Mouse (Mus musculus) hindbrain, embryonic 11.5 days (tissue): ENCODE results near the gene Dsn1. TPM values are rescaled to one million over a fixed set of nuclear protein-coding genes. Genes with fewer than 3 reads are reported as not detected.

Source experiments
- ATAC-seq: fragments of 200-750 bp; cut with Nextera tagmentation; 2 replicates; pipeline ENCODE4 v1.8.0; 2017; ENCODE audit warnings: mild to moderate bottlenecking, moderate TSS enrichment, moderate library complexity; ENCODE audit not compliant: low FRiP score
- DNase-seq: peaks from one replicate; pipeline ENCODE4 v3.0.0-alpha.2; 2015; ENCODE audit warnings: low spot score
- H3K27ac ChIP-seq: fragments of 300-500 bp; sonication (generic); 2 replicates; pipeline ENCODE4 v1.5.1; 2014; ENCODE audit warnings: mild to moderate bottlenecking, low read depth, low read length
- H3K27me3 ChIP-seq: fragments of 300-500 bp; sonication (generic); 2 replicates; pipeline ENCODE4 v1.6.1; 2014; ENCODE audit warnings: mild to moderate bottlenecking, low read length, moderate library complexity, mixed read lengths; ENCODE audit not compliant: control insufficient read depth, insufficient read depth
- H3K36me3 ChIP-seq: fragments of 300-500 bp; sonication (generic); 2 replicates; pipeline ENCODE4 v1.6.1; 2014; ENCODE audit warnings: mild to moderate bottlenecking, low read length, moderate library complexity, mixed read lengths; ENCODE audit not compliant: control insufficient read depth, insufficient read depth
- H3K4me1 ChIP-seq: fragments of 300-500 bp; sonication (generic); replicated peaks from 2 replicates; pipeline ENCODE4 v1.6.1; 2014; ENCODE audit warnings: low read length, mixed read lengths; ENCODE audit not compliant: control insufficient read depth, insufficient read depth
- H3K4me2 ChIP-seq: fragments of 300-500 bp; sonication (generic); replicated peaks from 2 replicates; pipeline ENCODE4 v1.6.1; 2014; ENCODE audit warnings: mild to moderate bottlenecking, low read depth, low read length
- H3K4me3 ChIP-seq: fragments of 300-500 bp; sonication (generic); 2 replicates; pipeline ENCODE4 v1.5.1; 2014; ENCODE audit warnings: low read depth, low read length
- H3K9ac ChIP-seq: fragments of 300-500 bp; sonication (generic); 2 replicates; pipeline ENCODE4 v1.6.1; 2014; ENCODE audit warnings: low read depth, low read length
- H3K9me3 ChIP-seq: fragments of 300-500 bp; sonication (generic); 2 replicates; pipeline ENCODE4 v1.6.1; 2016; ENCODE audit warnings: low read length; ENCODE audit not compliant: control insufficient read depth
- WGBS: fragments of 180-500 bp; shearing (Covaris S2); extraction: QIAGEN DNeasy Blood & Tissue Kit; methylation state at CpG from one replicate; pipeline ENCODE4 v1.1.7; 2014; 5-methylcytosine and 5-hydroxymethylcytosine counted together
- polyA plus RNA-seq: library from polyadenylated mRNA; unstranded; fragments of >200 nt; fragmentation: Nextera tagmentation; extraction: Ambion mirVana; gene quantifications from 2 replicates; pipeline ENCODE4 v1.2.1, GENCODE M21; 2014

The Dsn1 gene
- polyA plus RNA-seq, 1 experiment from 2014 or later, result 44.7 TPM

DNA sequence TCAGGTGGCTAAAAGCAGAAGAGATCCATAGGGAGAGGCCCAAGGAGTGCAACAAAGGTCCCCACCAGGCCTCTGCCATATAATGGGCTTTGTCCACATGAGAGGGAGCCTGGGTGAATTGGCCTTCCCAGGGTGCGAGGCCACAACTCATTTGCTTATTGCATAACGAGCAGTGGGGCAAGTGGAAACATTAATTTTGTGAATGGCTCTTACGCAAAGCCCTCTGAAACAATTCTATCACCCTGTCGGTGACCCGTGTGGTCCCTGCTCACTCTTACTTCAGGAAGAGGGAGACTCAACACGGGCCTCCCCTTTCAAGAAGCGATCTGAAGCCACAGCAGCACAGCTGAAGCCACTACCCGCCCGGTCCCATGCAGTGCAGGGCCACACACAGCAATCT is 30.3 kb upstream of the Dsn1 start:
- DNase-seq, result no peak

GRCm38 (mm10) chr2:157036400-157036799 is 29.4 kb upstream of the Dsn1 start:
- Histone ChIP-seq H3K9me3 (no peaks in the 10 kb centered on the region), H3K27me3 (no peaks in the 10 kb centered on the region), H3K4me3 (no peak overlapping the region), H3K9ac (no peak overlapping the region), H3K4me2 (no peak overlapping the region), H3K27ac (no peak overlapping the region), H3K36me3 (peaks cover 12% of the 10 kb centered on the region; the same call in 1 of the 2 replicates), H3K4me1 (no peaks in the 10 kb centered on the region)
- DNase-seq (no peak), ATAC-seq (no peak)
- WGBS, result 93% methylated on average over 8 of the region's 8 CpGs

More for the DNA sequence above, 30.3 kb upstream of the Dsn1 start:
- no peaks in the 10 kb centered on the region for H3K4me1 ChIP-seq
- ATAC-seq, result no peak
- 87% methylated on average over 9 of the region's 9 CpGs for WGBS
- H3K9me3 ChIP-seq, result no peaks in the 10 kb centered on the region
- H3K27me3 ChIP-seq, result no peaks in the 10 kb centered on the region
- no peak overlapping the region for H3K4me3 ChIP-seq
- H3K27ac ChIP-seq, result no peak overlapping the region
- H3K36me3 ChIP-seq, result peaks cover 10% of the 10 kb centered on the region; the same call in 1 of the 2 replicates
- H3K9ac ChIP-seq, result no peak overlapping the region
- no peak overlapping the region for H3K4me2 ChIP-seq

- no peak overlapping the region for H3K4me2 ChIP-seq
- H3K36me3 ChIP-seq, result peaks cover 8% of the 10 kb centered on the region
- WGBS, result 90% methylated on average over 7 of the region's 7 CpGs
Measured at GRCm38 (mm10) chr2:157035371-157035770, 28.4 kb upstream of the Dsn1 start.

GRCm38 (mm10) chr2:157030804-157031203 is 23.9 kb upstream of the Dsn1 start:
- no peaks in the 10 kb centered on the region for H3K4me1 ChIP-seq
- no peak; the same call in 1 of the 2 replicates for ATAC-seq
- peak; percentile 91 for DNase-seq
- no peak overlapping the region for H3K9ac ChIP-seq
- no peaks in the 10 kb centered on the region for H3K27me3 ChIP-seq
- no peak overlapping the region for H3K4me2 ChIP-seq
- H3K36me3 ChIP-seq, result peaks cover 32% of the 10 kb centered on the region
- 47% methylated on average over 9 of the region's 9 CpGs for WGBS
- no peak overlapping the region for H3K27ac ChIP-seq
- no peaks in the 10 kb centered on the region for H3K9me3 ChIP-seq
- H3K4me3 ChIP-seq, result no peak overlapping the region

More at GRCm38 (mm10) chr2:157035371-157035770, 28.4 kb upstream of the Dsn1 start:
- Histone ChIP-seq H3K9ac (no peak overlapping the region), H3K4me3 (no peak overlapping the region), H3K27ac (no peak overlapping the region), H3K4me1 (no peaks in the 10 kb centered on the region), H3K27me3 (no peaks in the 10 kb centered on the region), H3K9me3 (no peaks in the 10 kb centered on the region)
- no peak for DNase-seq
- no peak for ATAC-seq

DNA sequence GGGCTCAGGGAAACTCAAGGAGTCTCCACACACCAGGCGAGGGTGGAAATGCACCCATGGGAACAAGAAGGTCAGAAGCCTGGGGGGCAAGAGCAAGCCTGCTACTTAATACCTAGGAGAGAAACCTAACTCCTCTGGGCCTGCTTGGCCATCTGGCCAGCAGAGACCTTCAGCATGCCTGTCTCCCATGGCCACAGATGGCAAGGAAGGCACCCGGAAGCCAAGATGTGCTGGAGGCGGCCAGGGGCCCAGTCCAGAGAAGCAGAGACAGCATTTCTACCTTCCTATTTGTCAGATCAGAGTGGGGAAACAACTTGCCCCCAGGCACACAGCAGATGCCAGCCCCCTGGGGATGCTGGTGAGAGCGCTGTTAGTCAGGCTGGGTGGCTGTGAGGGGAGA is 21.3 kb upstream of the Dsn1 start:
- Histone ChIP-seq H3K9me3 (no peaks in the 10 kb centered on the region), H3K27ac (no peak overlapping the region), H3K4me1 (no peaks in the 10 kb centered on the region), H3K9ac (no peak overlapping the region), H3K36me3 (peaks cover 48% of the 10 kb centered on the region), H3K27me3 (no peaks in the 10 kb centered on the region), H3K4me2 (no peak overlapping the region), H3K4me3 (no peak overlapping the region)
- 98% methylated on average over 4 of the region's 4 CpGs for WGBS
- no peak for ATAC-seq
- no peak for DNase-seq

GRCm38 (mm10) chr2:157027106-157028008 is 20.4 kb upstream of the Dsn1 start:
- Histone ChIP-seq H3K27ac (no peak overlapping the region), H3K36me3 (peaks cover 56% of the 10 kb centered on the region), H3K9me3 (no peaks in the 10 kb centered on the region), H3K4me1 (no peaks in the 10 kb centered on the region), H3K9ac (no peak overlapping the region), H3K4me3 (no peak overlapping the region), H3K4me2 (no peak overlapping the region), H3K27me3 (no peaks in the 10 kb centered on the region)
- ATAC-seq, result no peak
- 95% methylated on average over 21 of the region's 21 CpGs for WGBS
- no peak for DNase-seq

DNA sequence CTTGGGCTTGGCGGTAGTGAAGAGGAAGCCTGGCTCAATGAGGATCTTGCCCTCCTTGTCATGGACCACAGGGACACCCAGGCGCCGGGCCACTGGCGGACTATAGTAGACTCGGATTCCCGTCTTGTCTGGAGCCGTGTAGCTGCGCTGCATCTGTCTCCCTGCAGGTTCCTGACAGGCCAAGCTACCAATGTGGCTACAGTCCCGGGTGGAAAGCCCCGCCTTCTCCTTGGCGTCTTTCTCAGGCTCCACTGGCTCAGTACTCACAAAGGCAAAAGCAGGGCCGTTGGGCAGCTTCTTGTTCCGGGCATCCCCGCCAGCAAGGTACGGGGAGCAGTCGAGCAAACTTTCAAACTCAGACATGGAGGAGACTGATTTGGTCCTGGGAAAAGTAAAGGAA is 14.2 kb upstream of the Dsn1 start:
- H3K9ac ChIP-seq, result no peak overlapping the region
- DNase-seq (no peak), ATAC-seq (no peak)
- no peaks in the 10 kb centered on the region for H3K9me3 ChIP-seq
- no peak overlapping the region for H3K4me3 ChIP-seq
- H3K4me2 ChIP-seq, result no peak overlapping the region
- H3K27me3 ChIP-seq, result no peaks in the 10 kb centered on the region
- no peaks in the 10 kb centered on the region for H3K4me1 ChIP-seq
- H3K36me3 ChIP-seq, result peaks cover 55% of the 10 kb centered on the region
- 95% methylated on average over 16 of the region's 16 CpGs for WGBS
- H3K27ac ChIP-seq, result no peak overlapping the region

GRCm38 (mm10) chr2:157019228-157019627 is 12.3 kb upstream of the Dsn1 start:
- H3K9me3 ChIP-seq, result no peaks in the 10 kb centered on the region
- DNase-seq (no peak), ATAC-seq (no peak)
- H3K27me3 ChIP-seq, result no peaks in the 10 kb centered on the region
- no peak overlapping the region for H3K4me3 ChIP-seq
- peaks cover 42% of the 10 kb centered on the region for H3K36me3 ChIP-seq
- WGBS, result 87% methylated on average over 4 of the region's 4 CpGs
- no peak overlapping the region for H3K4me2 ChIP-seq
- no peak overlapping the region for H3K9ac ChIP-seq
- H3K4me1 ChIP-seq, result no peaks in the 10 kb centered on the region
- no peak overlapping the region for H3K27ac ChIP-seq
